Mouse (Mus musculus) lung, embryonic 14.5 days (tissue): ENCODE results near the gene Arhgap42. TPM values are rescaled to one million over a fixed set of nuclear protein-coding genes. Genes with fewer than 3 reads are reported as not detected.
A peak's percentile ranks its signal among the peaks of the same experiment; 100 is the strongest.

Experiments
- ATAC-seq: fragments of 200-750 bp; cut with Nextera tagmentation; 2 replicates; pipeline ENCODE4 v1.8.0; 2017; ENCODE audit warnings: mild to moderate bottlenecking, moderate TSS enrichment, moderate library complexity; ENCODE audit not compliant: insufficient read depth
- DNase-seq: peaks from one replicate; pipeline ENCODE4 v3.0.0-alpha.2; 2015
- H3K27ac ChIP-seq: fragments of 300-500 bp; sonication (generic); 2 replicates; pipeline ENCODE4 v1.5.1; 2014; ENCODE audit warnings: low read depth, mild to moderate bottlenecking, moderate library complexity
- H3K27me3 ChIP-seq: fragments of 300-500 bp; sonication (generic); 2 replicates; pipeline ENCODE4 v1.6.1; 2014; ENCODE audit warnings: low read length, control low read depth; ENCODE audit not compliant: insufficient read depth
- H3K36me3 ChIP-seq: fragments of 300-500 bp; sonication (generic); 2 replicates; pipeline ENCODE4 v1.6.1; 2014; ENCODE audit warnings: control low read depth; ENCODE audit not compliant: insufficient read depth
- H3K4me1 ChIP-seq: fragments of 300-500 bp; sonication (generic); 2 replicates; pipeline ENCODE4 v1.6.1; 2014; ENCODE audit warnings: antibody characterized with exemption, control low read depth; ENCODE audit not compliant: insufficient read depth
- H3K4me2 ChIP-seq: fragments of 300-500 bp; sonication (generic); 2 replicates; pipeline ENCODE4 v1.6.1; 2014; ENCODE audit warnings: mild to moderate bottlenecking
- H3K4me3 ChIP-seq: fragments of 300-500 bp; sonication (generic); 2 replicates; pipeline ENCODE4 v1.5.1; 2014; ENCODE audit warnings: low read depth, low read length
- H3K9ac ChIP-seq: fragments of 300-500 bp; sonication (generic); 2 replicates; pipeline ENCODE4 v1.6.1; 2014
- H3K9me3 ChIP-seq: fragments of 300-500 bp; sonication (generic); 2 replicates; pipeline ENCODE4 v1.6.1; 2016; ENCODE audit warnings: low read depth, low read length, control low read depth
- CTCF ChIP-seq: IDR thresholded peaks from 2 replicates; pipeline ENCODE4 v1.5.1; 2016; ENCODE audit warnings: antibody characterized with exemption, low read depth
- WGBS: fragments of 180-500 bp; shearing (Covaris S2); extraction: QIAGEN DNeasy Blood & Tissue Kit; methylation state at CpG from one replicate; pipeline ENCODE4 v1.1.7; 2014; 5-methylcytosine and 5-hydroxymethylcytosine counted together
- polyA plus RNA-seq: library from polyadenylated mRNA; unstranded; fragments of >200 nt; fragmentation: Nextera tagmentation; extraction: Ambion mirVana; gene quantifications from 2 replicates; pipeline ENCODE4 v1.2.1, GENCODE M21; 2014

Arhgap42 gene
- polyA plus RNA-seq, 1 experiment from 2014 or later, result 45.8 TPM

DNA sequence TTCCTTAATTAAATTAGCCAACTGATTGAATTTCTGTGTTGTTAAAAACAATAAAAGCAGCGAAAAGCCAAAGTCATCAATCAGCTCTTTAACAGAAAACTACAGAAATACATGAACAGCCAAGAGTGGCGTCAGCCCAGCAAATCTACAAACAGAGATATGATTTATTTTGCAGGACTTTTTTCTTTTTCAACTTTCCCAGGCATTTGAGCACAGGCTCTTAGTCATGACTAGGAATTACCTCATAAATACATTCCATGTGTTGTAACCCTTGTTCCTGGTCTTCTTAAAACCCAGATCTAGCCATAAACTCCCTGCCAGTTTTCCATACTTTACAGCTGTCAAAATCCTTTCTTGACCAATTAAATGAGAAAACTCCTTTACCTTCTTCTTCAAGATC, 114.7 kb downstream of the Arhgap42 start:
- Histone ChIP-seq H3K36me3 (no peaks in the 10 kb centered on the region), H3K4me1 (peaks cover 3% of the 10 kb centered on the region; the same call in 1 of the 2 replicates), H3K9me3 (no peaks in the 10 kb centered on the region), H3K4me2 (no peak overlapping the region), H3K4me3 (no peak overlapping the region), H3K27me3 (no peaks in the 10 kb centered on the region), H3K9ac (no peak overlapping the region), H3K27ac (no peak overlapping the region)
- ATAC-seq (no peak), DNase-seq (peak; percentile 23)
- WGBS, result 49% methylated on average over 2 of the region's 2 CpGs
- no peak for TF ChIP-seq CTCF

DNA sequence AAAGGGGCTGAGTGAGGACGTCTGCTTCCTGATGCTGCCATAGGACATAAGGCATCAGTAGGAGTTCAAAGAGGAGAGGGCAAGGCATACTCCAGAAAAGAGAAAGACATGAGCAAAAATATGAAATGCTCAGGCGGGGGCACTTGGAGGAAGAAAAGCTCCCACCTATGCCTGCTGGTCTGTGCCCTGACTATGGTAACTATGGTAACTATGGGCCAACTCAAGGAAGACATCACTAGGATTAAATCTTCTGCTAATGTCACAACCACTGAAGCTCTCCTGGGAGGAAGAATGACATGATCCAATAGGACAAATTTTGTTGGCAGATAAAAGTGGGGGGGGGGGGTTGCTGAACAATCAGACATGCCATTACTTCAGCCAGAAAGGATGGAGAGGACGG, 124.6 kb downstream of the Arhgap42 start:
- Histone ChIP-seq H3K27ac (no peak overlapping the region), H3K9me3 (no peaks in the 10 kb centered on the region), H3K4me3 (no peak overlapping the region), H3K27me3 (no peaks in the 10 kb centered on the region), H3K9ac (no peak overlapping the region), H3K4me2 (no peak overlapping the region), H3K4me1 (no peaks in the 10 kb centered on the region), H3K36me3 (no peaks in the 10 kb centered on the region)
- DNase-seq (no peak), ATAC-seq (no peak)
- TF ChIP-seq CTCF, result no peak
- WGBS, result 71% methylated on average over 3 of the region's 3 CpGs

GRCm38 (mm10) chr9:9113847-9114246, 125.1 kb downstream of the Arhgap42 start:
- H3K4me1 ChIP-seq, result no peaks in the 10 kb centered on the region
- no peak overlapping the region for H3K9ac ChIP-seq
- no peak overlapping the region for H3K4me3 ChIP-seq
- no peak for TF ChIP-seq CTCF
- no peaks in the 10 kb centered on the region for H3K36me3 ChIP-seq
- 38% methylated on average over 1 of the region's 1 CpGs for WGBS
- DNase-seq (no peak), ATAC-seq (no peak)
- H3K27ac ChIP-seq, result no peak overlapping the region
- no peaks in the 10 kb centered on the region for H3K27me3 ChIP-seq
- H3K4me2 ChIP-seq, result no peak overlapping the region
- no peaks in the 10 kb centered on the region for H3K9me3 ChIP-seq

DNA sequence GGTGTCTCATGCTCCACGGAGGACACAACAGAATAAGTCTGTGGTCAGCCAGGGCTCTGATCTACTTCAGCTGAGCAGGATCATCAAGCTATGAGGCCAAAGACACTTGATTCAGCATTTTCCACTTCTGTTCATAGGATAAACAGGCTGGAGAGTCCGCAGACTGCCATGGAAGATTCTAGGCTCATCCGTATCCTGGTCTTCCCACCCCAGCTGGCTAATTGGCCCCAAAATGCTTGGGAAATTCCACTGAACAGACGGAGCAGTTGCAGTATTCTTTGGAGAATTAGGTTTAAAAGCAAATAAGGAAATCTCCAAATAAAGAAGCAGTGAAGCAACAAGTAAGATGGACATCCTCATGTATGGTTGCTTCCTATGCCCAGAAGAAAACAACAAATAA, 126.0 kb downstream of the Arhgap42 start:
- no peak for DNase-seq
- 66% methylated on average over 4 of the region's 4 CpGs for WGBS
- Histone ChIP-seq H3K9ac (no peak overlapping the region), H3K9me3 (no peaks in the 10 kb centered on the region), H3K27me3 (no peaks in the 10 kb centered on the region), H3K4me2 (no peak overlapping the region), H3K36me3 (no peaks in the 10 kb centered on the region), H3K4me1 (no peaks in the 10 kb centered on the region), H3K4me3 (no peak overlapping the region), H3K27ac (no peak overlapping the region)
- ATAC-seq, result no peak
- no peak for TF ChIP-seq CTCF

DNA sequence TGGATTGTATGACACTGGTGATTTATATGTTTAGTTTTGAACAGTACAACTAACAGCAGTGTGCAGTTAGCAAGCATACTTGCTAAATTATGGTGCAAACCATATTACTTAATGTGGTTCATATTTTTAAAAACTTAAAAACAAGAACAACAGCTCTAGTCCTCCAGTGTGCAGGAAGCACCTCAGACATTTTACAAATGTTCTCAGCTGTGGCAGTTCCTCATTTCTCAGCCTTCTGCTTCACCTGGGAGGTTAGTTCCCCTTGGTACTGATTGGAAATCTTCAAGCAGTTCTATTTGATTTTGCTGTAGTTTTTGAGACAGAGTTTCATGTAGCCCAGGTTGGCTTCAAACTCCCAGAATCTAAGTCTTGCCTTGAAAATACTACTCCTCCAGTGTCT, 131.2 kb downstream of the Arhgap42 start:
- no peak overlapping the region for H3K27ac ChIP-seq
- no peak overlapping the region for H3K9ac ChIP-seq
- H3K36me3 ChIP-seq, result no peaks in the 10 kb centered on the region
- TF ChIP-seq CTCF, result no peak
- ATAC-seq (no peak), DNase-seq (no peak)
- H3K4me1 ChIP-seq, result no peaks in the 10 kb centered on the region
- no peak overlapping the region for H3K4me2 ChIP-seq
- H3K4me3 ChIP-seq, result no peak overlapping the region
- H3K27me3 ChIP-seq, result no peaks in the 10 kb centered on the region
- no peaks in the 10 kb centered on the region for H3K9me3 ChIP-seq

DNA sequence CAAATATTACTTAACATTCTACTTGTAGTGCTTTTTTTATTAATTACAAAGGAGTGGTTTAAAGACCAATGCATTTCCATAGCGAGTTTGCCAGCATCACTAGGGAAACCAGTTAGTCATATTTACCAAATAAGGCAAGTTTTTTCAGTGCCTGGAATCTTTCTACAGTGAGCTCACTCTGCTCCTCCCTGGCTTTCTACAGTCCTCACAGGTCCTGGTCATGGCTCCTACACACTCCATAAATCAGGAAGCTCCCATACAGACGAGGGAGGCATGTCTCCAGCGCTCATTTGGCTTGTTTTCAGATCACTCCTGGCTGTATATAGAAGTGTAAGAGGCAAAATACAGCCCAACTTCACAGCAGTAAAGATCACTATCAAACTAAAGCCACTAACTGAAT, 134.1 kb downstream of the Arhgap42 start:
- H3K27ac ChIP-seq, result no peak overlapping the region
- ATAC-seq (peak; percentile 93), DNase-seq (peak; percentile 77)
- H3K4me3 ChIP-seq, result no peak overlapping the region
- H3K9ac ChIP-seq, result no peak overlapping the region
- no peaks in the 10 kb centered on the region for H3K9me3 ChIP-seq
- H3K27me3 ChIP-seq, result no peaks in the 10 kb centered on the region
- H3K4me2 ChIP-seq, result no peak overlapping the region
- 38% methylated on average over 3 of the region's 3 CpGs for WGBS
- TF ChIP-seq CTCF, result no peak
- H3K4me1 ChIP-seq, result no peaks in the 10 kb centered on the region
- H3K36me3 ChIP-seq, result no peaks in the 10 kb centered on the region

DNA sequence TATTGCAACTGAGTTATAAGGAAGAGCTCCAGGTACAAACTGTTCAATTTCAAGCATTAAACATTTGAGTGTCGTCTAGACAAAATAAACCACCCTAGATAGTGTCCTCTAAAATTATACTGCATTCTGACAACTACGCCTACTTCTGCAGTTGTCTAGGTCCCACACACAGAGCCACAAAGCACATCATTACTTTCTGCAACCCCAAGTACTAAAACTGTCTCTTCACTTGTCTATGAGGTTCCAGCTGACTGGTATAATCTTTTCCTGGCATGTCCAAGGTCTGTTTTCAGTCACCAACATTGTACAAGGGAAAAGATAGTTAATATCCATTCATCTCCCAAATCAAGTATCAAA, 136.8 kb downstream of the Arhgap42 start:
- no peak for TF ChIP-seq CTCF
- Histone ChIP-seq H3K9ac (no peak overlapping the region), H3K4me2 (no peak overlapping the region), H3K9me3 (no peaks in the 10 kb centered on the region), H3K27me3 (no peaks in the 10 kb centered on the region), H3K4me3 (no peak overlapping the region), H3K36me3 (no peaks in the 10 kb centered on the region), H3K27ac (no peak overlapping the region), H3K4me1 (no peaks in the 10 kb centered on the region)
- no peak for DNase-seq
- 86% methylated on average over 2 of the region's 2 CpGs for WGBS
- no peak for ATAC-seq

- DNase-seq (no peak), ATAC-seq (no peak)
- Histone ChIP-seq H3K4me2 (no peak overlapping the region), H3K9me3 (no peaks in the 10 kb centered on the region), H3K36me3 (no peaks in the 10 kb centered on the region), H3K4me1 (no peaks in the 10 kb centered on the region), H3K9ac (no peak overlapping the region), H3K27ac (no peak overlapping the region), H3K4me3 (no peak overlapping the region), H3K27me3 (no peaks in the 10 kb centered on the region)
- 87% methylated on average over 12 of the region's 12 CpGs for WGBS
- TF ChIP-seq CTCF, result no peak
These were observed 137.3 kb downstream of the Arhgap42 start for GRCm38 (mm10) chr9:9101482-9102157.
